Mouse (Mus musculus) c-Kit-positive CD71-positive TER-119-positive erythroid progenitor cells, embryonic 14.5 days (primary cell): ENCODE measurements around the gene Tspan11.

Experiments
- DNase-seq: peaks from one replicate; pipeline ENCODE4 v3.0.0-alpha.2; 2013; ENCODE audit warnings: low spot score

Gene Tspan11

GRCm38 (mm10) chr6:127879472-127879871, 7.9 kb upstream of the Tspan11 start:
- peak; percentile 2 for DNase-seq

GRCm38 (mm10) chr6:127886916-127887315, 473 bp upstream of the Tspan11 start:
- no peak for DNase-seq

GRCm38 (mm10) chr6:127888581-127888980, 1.2 kb downstream of the Tspan11 start:
- no peak for DNase-seq

GRCm38 (mm10) chr6:127893611-127894010, 6.2 kb downstream of the Tspan11 start:
- no peak for DNase-seq

GRCm38 (mm10) chr6:127894999-127895398, 7.6 kb downstream of the Tspan11 start:
- no peak for DNase-seq

- no peak for DNase-seq
Measured at GRCm38 (mm10) chr6:127896425-127896824, 9.0 kb downstream of the Tspan11 start.

GRCm38 (mm10) chr6:127897342-127897741, 10.0 kb downstream of the Tspan11 start:
- no peak for DNase-seq

- DNase-seq: no peak
Measured at GRCm38 (mm10) chr6:127900062-127900461, 12.7 kb downstream of the Tspan11 start.

- DNase-seq: no peak
Measured at GRCm38 (mm10) chr6:127901261-127901660, 13.9 kb downstream of the Tspan11 start.

GRCm38 (mm10) chr6:127901669-127902068, 14.3 kb downstream of the Tspan11 start:
- DNase-seq: no peak

- DNase-seq: no peak
Measured at GRCm38 (mm10) chr6:127902559-127902958, 15.2 kb downstream of the Tspan11 start.

GRCm38 (mm10) chr6:127910638-127911037, 23.2 kb downstream of the Tspan11 start:
- no peak for DNase-seq

- DNase-seq: no peak
Measured at GRCm38 (mm10) chr6:127911687-127912086, 24.3 kb downstream of the Tspan11 start.

- DNase-seq: no peak
Measured at GRCm38 (mm10) chr6:127912938-127913337, 25.5 kb downstream of the Tspan11 start.

- no peak for DNase-seq
Measured at GRCm38 (mm10) chr6:127916993-127917392, 29.6 kb downstream of the Tspan11 start.

GRCm38 (mm10) chr6:127917712-127918111, 30.3 kb downstream of the Tspan11 start:
- DNase-seq: no peak

GRCm38 (mm10) chr6:127919491-127919890, 32.1 kb downstream of the Tspan11 start:
- no peak for DNase-seq

- DNase-seq: peak; percentile 29
Measured at GRCm38 (mm10) chr6:127920652-127921051, 33.3 kb downstream of the Tspan11 start.

- DNase-seq: no peak
Measured at GRCm38 (mm10) chr6:127921996-127922395, 34.6 kb downstream of the Tspan11 start.

- no peak for DNase-seq
Measured at GRCm38 (mm10) chr6:127923296-127923695, 35.9 kb downstream of the Tspan11 start.

- no peak for DNase-seq
Measured at GRCm38 (mm10) chr6:127924750-127925149, 37.4 kb downstream of the Tspan11 start.

- DNase-seq: no peak
Measured at GRCm38 (mm10) chr6:127925915-127926314, 38.5 kb downstream of the Tspan11 start.

- DNase-seq: no peak
Measured at GRCm38 (mm10) chr6:127928682-127929081, 41.3 kb downstream of the Tspan11 start.

- no peak for DNase-seq
Measured at GRCm38 (mm10) chr6:127932697-127933096, 45.3 kb downstream of the Tspan11 start.

GRCm38 (mm10) chr6:127933841-127934240, 46.5 kb downstream of the Tspan11 start:
- no peak for DNase-seq
